8 mouse cellular contexts compared by ENCODE assay signal in the genomic region with DNA sequence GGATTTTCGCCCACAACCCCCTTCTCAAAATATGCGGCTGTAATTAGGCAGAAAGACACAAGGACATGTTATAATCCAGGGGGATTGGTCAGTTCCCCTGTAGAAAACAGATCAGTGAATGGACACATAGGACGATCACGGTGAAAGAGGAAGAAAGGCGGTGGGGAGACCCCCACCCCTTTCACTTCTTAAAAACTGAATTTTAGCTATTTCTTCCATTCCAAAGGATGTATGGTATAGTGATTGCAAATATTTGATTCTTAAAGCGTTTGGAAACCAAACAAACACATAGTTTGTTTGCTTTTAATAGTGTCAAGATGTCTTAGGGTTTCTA. TPM values are rescaled to one million over a fixed set of nuclear protein-coding genes. Genes with fewer than 3 reads are reported as not detected.
DNase-seq lines count a peak whose midpoint lies in the region; ATAC-seq and TF ChIP-seq lines count a peak whose summit lies in the region.

No protein-coding gene starts in this region.

- peaks cover 5% of the 10 kb centered on the region for H3K4me1 ChIP-seq in heart, embryonic 16.5 days (ENCODE audit: control insufficient read depth, insufficient read depth, low read length)
- H3K4me1 ChIP-seq in embryonic facial prominence, embryonic 10.5 days, result peaks cover 18% of the 10 kb centered on the region
- H3K4me1 ChIP-seq in hindbrain, postnatal 0 days (ENCODE audit: insufficient read depth, low read length), result 0 out of 2 replicates have a peak, but pooled peaks cover 6% of the 10 kb centered on the region
- peaks cover 20% of the 10 kb centered on the region for H3K4me1 ChIP-seq in midbrain, embryonic 13.5 days (replicated peaks)

- H3K27me3 ChIP-seq in heart, embryonic 16.5 days (ENCODE audit: control insufficient read depth, insufficient read depth, low read length), result no peaks in the 10 kb centered on the region
- no peaks in the 10 kb centered on the region for H3K27me3 ChIP-seq in embryonic facial prominence, embryonic 10.5 days (replicated peaks; ENCODE audit: low read depth, poor library complexity, severe bottlenecking)
- no peaks in the 10 kb centered on the region for H3K27me3 ChIP-seq in hindbrain, postnatal 0 days (ENCODE audit: insufficient read depth, low read length)
- no peaks in the 10 kb centered on the region for H3K27me3 ChIP-seq in midbrain, embryonic 13.5 days

- H3K27ac ChIP-seq in heart, embryonic 16.5 days (ENCODE audit: low read length), result no peak overlapping the region
- peak overlapping the region; percentile 57 for H3K27ac ChIP-seq in embryonic facial prominence, embryonic 10.5 days (replicated peaks)
- peak overlapping the region; percentile 65; the same call in 1 of the 2 replicates for H3K27ac ChIP-seq in hindbrain, postnatal 0 days
- H3K27ac ChIP-seq in midbrain, embryonic 13.5 days, result peak overlapping the region; percentile 68

- no peaks in the 10 kb centered on the region for H3K36me3 ChIP-seq in heart, embryonic 16.5 days (ENCODE audit: control insufficient read depth, insufficient read depth)
- no peaks in the 10 kb centered on the region for H3K36me3 ChIP-seq in embryonic facial prominence, embryonic 10.5 days (replicated peaks)
- no peaks in the 10 kb centered on the region for H3K36me3 ChIP-seq in hindbrain, postnatal 0 days (ENCODE audit: insufficient read depth, low read length)
- H3K36me3 ChIP-seq in midbrain, embryonic 13.5 days, result no peaks in the 10 kb centered on the region

- H3K4me2 ChIP-seq in heart, embryonic 16.5 days (ENCODE audit: low read depth, low read length), result peak overlapping the region; percentile 68
- H3K4me2 ChIP-seq in hindbrain, postnatal 0 days (ENCODE audit: low read depth, low read length), result peak overlapping the region; percentile 54
- H3K4me2 ChIP-seq in midbrain, embryonic 13.5 days (replicated peaks), result peak overlapping the region; percentile 60

- WGBS in heart, embryonic 16.5 days, result 33% methylated on average over 6 of the region's 6 CpGs
- 42% methylated on average over 6 of the region's 6 CpGs for WGBS in embryonic facial prominence, embryonic 10.5 days
- WGBS in hindbrain, postnatal 0 days, result 32% methylated on average over 6 of the region's 6 CpGs
- WGBS in midbrain, embryonic 13.5 days, result 33% methylated on average over 6 of the region's 6 CpGs

- ATAC-seq in heart, embryonic 16.5 days (replicated peaks; ENCODE audit: extremely low read depth, insufficient read depth, low FRiP score), result no peak
- no peak for ATAC-seq in hindbrain, postnatal 0 days
- peak; percentile 64; the same call in 1 of the 2 replicates for ATAC-seq in midbrain, embryonic 13.5 days

- intact Hi-C loops in gastrocnemius, postnatal 36 days (cut with DNase I), result no loop called here

- peak overlapping the region; percentile 37 for H3K4me3 ChIP-seq in heart, embryonic 16.5 days (ENCODE audit: low read length)
- H3K4me3 ChIP-seq in embryonic facial prominence, embryonic 10.5 days, result peak overlapping the region; percentile 56
- peak overlapping the region; percentile 33 for H3K4me3 ChIP-seq in hindbrain, postnatal 0 days (ENCODE audit: low read length)
- peak overlapping the region; percentile 36 for H3K4me3 ChIP-seq in midbrain, embryonic 13.5 days (replicated peaks)

- H3K9ac ChIP-seq in heart, embryonic 16.5 days (ENCODE audit: low read length), result peak overlapping the region; percentile 46; the same call in 1 of the 2 replicates
- peak overlapping the region; percentile 45 for H3K9ac ChIP-seq in hindbrain, postnatal 0 days (replicated peaks; ENCODE audit: low read length)
- H3K9ac ChIP-seq in midbrain, embryonic 13.5 days (replicated peaks), result peak overlapping the region; percentile 45; the same call in 1 of the 2 replicates

- TF ChIP-seq CTCF in hindbrain, postnatal 0 days (IDR thresholded peaks at IDR 0.05; ENCODE audit: low read depth), result no peak

- H3K9me3 ChIP-seq in heart, embryonic 16.5 days (replicated peaks; ENCODE audit: control insufficient read depth, low read length), result no peaks in the 10 kb centered on the region
- H3K9me3 ChIP-seq in embryonic facial prominence, embryonic 10.5 days, result no peaks in the 10 kb centered on the region
- no peaks in the 10 kb centered on the region for H3K9me3 ChIP-seq in hindbrain, postnatal 0 days (ENCODE audit: low read length)
- H3K9me3 ChIP-seq in midbrain, embryonic 13.5 days, result no peaks in the 10 kb centered on the region

- DNase-seq in heart, adult 9 months (ENCODE audit: low spot score in 2 of 2), result no peak
- DNase-seq in embryonic facial prominence, embryonic 10.5 days (ENCODE audit: low spot score), result no peak
- DNase-seq in hindbrain, postnatal 0 days (ENCODE audit: low spot score), result no peak
- DNase-seq in embryo, embryonic 11 days, result no peak
- DNase-seq in gastrocnemius, postnatal 36 days, result no peak
- no peak for DNase-seq in B cell, adult 2 months

RNA-seq across cellular contexts. Expression of gene Siah3, which starts 9.9 kb away (rescaled TPM):
- polyA plus RNA-seq in heart, embryonic 16.5 days (2015; fragmentation: Nextera tagmentation; extraction: Ambion mirVana), result not detected in 2 replicates
- polyA plus RNA-seq in embryonic facial prominence, embryonic 10.5 days (2016; fragmentation: Nextera tagmentation; extraction: Ambion mirVana), result 0.06 and 0.15 TPM in 2 replicates
- total RNA-seq in hindbrain, postnatal 0 days (2014; rRNA removed), result 8.2 and 11.1 TPM in 2 replicates
- polyA plus RNA-seq in hindbrain, postnatal 0 days (2015; fragmentation: Nextera tagmentation; extraction: Ambion mirVana), result 2.5 and 3.1 TPM in 2 replicates
- polyA plus RNA-seq in midbrain, embryonic 13.5 days (2015; fragmentation: Nextera tagmentation; extraction: Ambion mirVana), result 2.7 and 3.5 TPM in 2 replicates
- total RNA-seq in gastrocnemius, postnatal 36 days (2021), result not detected
